Mouse (Mus musculus) layer of hippocampus, postnatal 10 days (tissue): ENCODE data around the gene Dusp8. TPM values are rescaled to one million over a fixed set of nuclear protein-coding genes. Genes with fewer than 3 reads are reported as not detected.
"Not testable (repeated sequence)": the region's sequence is repeated elsewhere in the genome, so short reads cannot be mapped to it uniquely, and the experiment has no call there.

Source experiments
- DNase-seq, 2 experiments: peaks; one replicate each; pipeline ENCODE4 v3.0.0; 2021; ENCODE audit warnings: low spot score in 2 of 2
- long read RNA-seq: library from polyadenylated mRNA; stranded (forward); transcript quantifications from one replicate; pipeline ENCODE4 v2.0.0, GENCODE M21; 2023
- total RNA-seq, 2 experiments: library from RNA; stranded (reverse); gene quantifications; 2 replicates each; pipeline ENCODE4 v1.2.3; 2021

Gene Dusp8
- total RNA-seq: 100 to 1,000 TPM; 139 to 150 TPM
- long read RNA-seq, full-length matches to known transcripts: 8 of 46 reads
- long read RNA-seq, partial matches to known transcripts: 0 of 46 reads
- long read RNA-seq, other reads (novel, unspliced or antisense): 38 of 46 reads

- DNase-seq: peak; percentile 94 to 98
Observed at GRCm38 (mm10) chr7:142095183-142095931, at the start of gene Dusp8. Dusp8 (minus strand) TSS chr7:142095843.

DNA sequence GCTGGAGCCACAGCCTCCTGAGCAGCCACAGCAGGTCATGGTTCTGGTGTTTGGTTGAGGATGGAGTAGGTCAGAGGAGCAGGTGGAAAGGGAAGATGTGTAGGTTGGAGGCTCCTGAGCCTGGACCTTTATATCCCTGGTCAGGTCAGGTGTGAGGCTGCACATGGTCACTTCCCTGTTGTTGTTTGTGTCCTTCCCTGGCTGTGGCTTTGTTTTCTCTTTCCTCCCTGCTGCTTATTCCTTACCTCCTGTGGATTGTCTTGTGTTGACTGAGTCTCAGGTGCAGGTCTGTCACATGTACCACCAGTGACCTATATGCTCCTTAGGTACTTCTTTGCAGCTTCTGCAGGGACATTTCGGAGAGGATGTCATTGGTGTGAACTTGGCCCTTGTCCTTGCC is 48.9 kb upstream of the Dusp8 start, which contains the start of gene Gm45337:
TSS of gene Gm45337 (minus strand) at position 101 of the 400 bp plus-strand sequence.
- no peak for DNase-seq

DNA sequence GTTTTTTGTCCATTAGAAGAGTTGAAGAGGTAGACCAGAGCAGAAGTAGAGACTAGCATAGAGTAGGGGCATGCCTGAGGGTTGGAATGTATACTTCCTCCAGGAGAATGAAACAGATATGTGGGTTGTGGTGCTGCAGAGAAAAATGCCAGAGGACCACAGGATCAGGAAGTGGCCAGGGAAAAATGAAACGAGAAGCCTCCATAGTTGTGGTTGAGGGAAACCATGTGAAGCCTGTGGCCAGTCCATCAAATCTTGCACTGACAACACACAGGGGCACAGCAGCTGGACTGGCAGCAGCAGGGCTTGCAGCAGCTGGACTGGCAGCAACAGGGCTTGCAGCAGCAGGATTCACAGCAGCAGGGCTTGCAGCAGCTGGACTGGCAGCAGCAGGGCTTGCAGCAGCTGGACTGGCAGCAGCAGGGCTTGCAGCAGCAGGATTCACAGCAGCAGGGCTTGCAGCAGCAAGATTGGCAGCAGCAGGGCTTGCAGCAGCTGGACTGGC is 47.9 kb upstream of the Dusp8 start:
- DNase-seq: not testable (repeated sequence)

DNA sequence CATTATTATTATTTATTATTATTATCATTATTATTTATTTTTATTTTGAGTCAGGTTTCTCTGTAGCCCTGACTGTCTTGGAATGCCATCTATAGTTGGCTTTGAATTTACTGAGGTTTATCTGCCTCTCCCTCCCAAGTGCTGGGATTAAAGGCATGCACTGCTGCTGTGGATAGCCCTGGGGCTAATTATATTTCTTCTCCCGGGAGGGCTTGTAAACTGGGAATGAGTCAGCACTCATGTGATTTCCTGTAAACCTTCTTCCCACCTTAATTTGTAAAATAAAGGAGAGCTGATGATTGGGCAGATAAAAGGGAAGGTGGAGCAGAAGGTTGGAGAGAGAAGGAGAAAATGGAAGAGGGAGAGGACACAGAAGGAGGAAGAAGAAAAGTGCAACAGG is 45.1 kb upstream of the Dusp8 start:
- DNase-seq: no peak

- DNase-seq: not testable (repeated sequence)
Observed at GRCm38 (mm10) chr7:142135934-142136333, 40.3 kb upstream of the Dusp8 start, which contains the start of gene Gm39115. Gm39115 (minus strand) TSS chr7:142136034.

GRCm38 (mm10) chr7:142134206-142134995 is 38.8 kb upstream of the Dusp8 start:
- peak; percentile 8 to 29 for DNase-seq

GRCm38 (mm10) chr7:142128843-142129242 is 33.2 kb upstream of the Dusp8 start:
- DNase-seq: no peak

DNA sequence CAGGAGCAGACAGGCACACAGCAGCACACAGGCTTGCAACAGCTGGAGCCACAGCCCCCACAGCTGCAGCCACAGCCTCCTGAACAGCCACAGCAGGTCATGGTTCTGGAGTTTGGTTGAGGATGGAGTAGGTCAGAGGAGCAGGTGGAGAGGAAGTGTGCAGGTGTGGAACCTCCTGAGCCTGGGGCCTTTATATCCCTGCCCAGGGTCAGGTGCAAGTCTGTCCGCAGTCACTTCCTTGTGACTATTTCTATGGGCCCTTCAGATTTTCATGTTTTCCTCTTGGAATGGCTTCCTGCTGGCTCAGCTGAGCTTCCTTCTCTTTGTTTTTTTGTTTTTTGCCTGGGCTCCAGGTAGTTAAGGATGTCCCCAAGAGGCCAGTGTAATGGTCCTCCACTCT is 25.0 kb upstream of the Dusp8 start, which contains the start of gene Gm45618:
TSS of gene Gm45618 (minus strand) at position 101 of the 400 bp plus-strand sequence.
- not testable (repeated sequence) for DNase-seq

DNA sequence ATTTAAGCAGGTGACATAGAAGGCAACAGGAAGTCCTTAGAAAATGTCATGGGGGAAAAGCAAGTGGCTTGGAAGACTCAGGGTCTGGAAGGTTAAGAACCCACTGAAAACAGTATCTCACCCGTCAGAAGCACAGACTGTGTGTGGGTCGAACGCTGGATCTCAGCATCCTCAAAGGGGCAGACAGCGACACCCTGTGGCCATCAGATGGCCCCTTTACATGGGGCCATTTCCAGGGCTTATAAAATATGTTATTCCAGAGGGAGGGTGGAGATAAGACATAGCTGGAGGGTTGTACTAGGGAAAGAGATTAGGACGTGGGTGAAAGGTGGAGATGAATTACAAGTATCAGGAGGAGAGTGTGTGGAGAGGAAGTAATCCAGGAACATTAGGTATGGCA is 24.0 kb upstream of the Dusp8 start:
- DNase-seq: peak in 1 of 2 experiments; percentile 15

GRCm38 (mm10) chr7:142104747-142105146 is 9.1 kb upstream of the Dusp8 start:
- no peak for DNase-seq

- DNase-seq: peak; percentile 81 to 86
Observed at GRCm38 (mm10) chr7:142097776-142098175, 2.1 kb upstream of the Dusp8 start.

GRCm38 (mm10) chr7:142096701-142097100 is 1.1 kb upstream of the Dusp8 start:
- DNase-seq: no peak

- peak; percentile 63 for DNase-seq
Observed at GRCm38 (mm10) chr7:142094301-142095143, 1.1 kb downstream of the Dusp8 start.

DNA sequence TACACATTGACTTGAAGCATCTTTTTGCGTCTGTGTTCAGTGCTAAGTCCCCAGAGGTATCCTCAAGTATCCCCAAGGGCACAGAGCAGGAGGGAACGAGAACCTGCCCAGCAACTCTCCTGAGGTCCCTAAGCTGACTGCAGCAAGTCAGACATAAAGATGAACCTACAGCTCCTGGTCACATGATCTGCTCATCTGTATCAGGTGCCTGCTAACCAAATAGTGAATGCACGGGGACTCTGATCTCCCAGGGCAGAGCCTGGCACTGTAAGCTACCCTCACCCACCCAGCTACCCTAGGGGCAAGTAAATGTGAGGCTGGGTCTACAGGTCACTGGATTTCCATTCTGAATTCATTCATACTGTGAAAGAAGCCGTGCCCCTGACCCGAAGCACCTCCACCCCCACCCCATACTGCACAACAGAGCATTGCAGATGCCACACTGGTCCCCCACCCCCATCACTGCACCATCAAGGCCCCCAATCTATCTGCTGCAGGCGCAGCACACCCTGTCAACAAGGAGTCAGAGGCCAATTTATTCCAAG is 1.9 kb downstream of the Dusp8 start:
- no peak for DNase-seq

DNA sequence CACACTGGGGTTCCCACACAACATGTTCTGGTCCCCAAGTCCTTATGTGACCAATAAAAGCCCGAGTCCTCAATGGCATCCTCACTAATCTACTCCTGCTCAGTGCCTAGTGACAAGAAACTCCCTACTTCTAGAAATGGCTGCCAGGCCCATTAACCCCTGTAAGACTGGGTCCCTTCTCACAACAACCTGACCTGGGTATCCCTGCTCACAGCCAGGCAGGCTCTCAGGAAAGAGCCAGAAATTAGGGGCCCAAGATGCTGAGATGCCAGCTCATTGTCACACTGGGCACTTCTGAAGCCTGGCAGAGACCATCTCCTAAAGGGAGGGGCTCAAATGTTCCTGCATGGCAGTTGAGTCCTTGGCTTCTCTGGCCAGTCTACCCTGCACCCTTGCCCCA is 2.7 kb downstream of the Dusp8 start:
- DNase-seq: no peak

GRCm38 (mm10) chr7:142091848-142092247 is 3.8 kb downstream of the Dusp8 start:
- DNase-seq: peak; percentile 62 to 68

DNA sequence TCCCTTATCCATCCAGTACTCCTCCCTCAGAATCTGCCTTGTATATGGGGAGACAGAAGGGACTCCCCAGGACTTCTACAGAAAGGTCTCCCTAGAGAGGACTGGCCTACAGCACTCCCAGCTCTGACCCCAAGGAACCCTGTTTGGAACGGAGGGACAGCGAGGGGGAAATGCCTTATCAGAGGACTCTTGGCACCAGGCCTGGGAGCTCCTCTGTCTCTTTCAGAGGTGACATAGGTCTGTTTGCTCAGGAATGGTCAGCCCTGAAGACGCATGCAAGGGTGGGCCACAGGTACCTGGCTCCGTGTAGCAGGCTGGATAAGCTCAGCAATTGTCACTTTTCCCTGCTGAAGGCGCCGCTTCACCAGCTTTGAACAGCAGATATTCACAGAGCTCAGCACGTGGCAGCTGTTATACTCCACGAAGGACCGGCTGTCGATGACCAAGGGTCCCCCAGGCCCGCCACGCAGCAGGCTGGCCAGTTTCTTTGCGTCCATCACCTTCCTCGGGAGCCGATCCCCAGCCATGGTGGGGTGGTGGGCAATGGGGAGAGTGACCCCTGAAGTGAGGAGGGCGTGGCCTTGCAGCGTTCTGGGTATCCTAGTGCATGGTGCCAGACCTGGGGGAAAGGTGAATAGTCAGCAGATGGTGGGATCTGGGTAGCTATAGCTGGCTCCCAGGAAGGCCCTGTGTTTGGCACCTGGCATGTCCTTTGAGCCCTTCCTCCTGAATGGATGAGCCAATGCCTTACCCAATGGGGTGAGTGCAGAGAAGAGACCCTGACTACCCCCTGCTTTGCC is 5.8 kb downstream of the Dusp8 start:
- peak in 1 of 2 experiments; percentile 29 for DNase-seq

GRCm38 (mm10) chr7:142088886-142089285 is 6.8 kb downstream of the Dusp8 start:
- peak; percentile 57 to 68 for DNase-seq

- no peak for DNase-seq
Observed at GRCm38 (mm10) chr7:142087069-142087652, 8.5 kb downstream of the Dusp8 start.
